Mouse (Mus musculus): Measurements from ENCODE around the gene Aprt.

Gene Aprt

DNA sequence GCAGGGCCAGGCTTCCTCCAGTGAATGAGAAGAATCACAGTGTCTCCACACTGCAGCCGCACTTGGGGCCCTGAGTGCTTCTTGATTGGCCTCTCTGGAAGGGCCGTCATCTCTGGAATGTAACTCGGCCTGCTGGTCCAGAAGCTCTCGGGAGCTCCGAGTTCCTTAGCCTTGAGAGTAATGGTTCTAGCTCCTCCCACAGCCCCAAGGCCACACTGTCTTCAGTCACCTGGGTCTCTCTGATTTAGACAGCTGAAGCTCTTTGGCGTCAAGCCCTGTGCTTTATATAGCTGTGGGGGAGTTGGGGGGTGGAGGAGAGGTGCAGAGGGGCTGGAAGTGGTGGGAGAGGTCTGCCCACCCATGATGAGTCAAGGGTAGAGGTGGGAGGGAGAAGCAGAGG lies 39.7 kb downstream of the Aprt start:
- no peak for DNase-seq (ENCODE audit: low read depth, low spot score)

DNA sequence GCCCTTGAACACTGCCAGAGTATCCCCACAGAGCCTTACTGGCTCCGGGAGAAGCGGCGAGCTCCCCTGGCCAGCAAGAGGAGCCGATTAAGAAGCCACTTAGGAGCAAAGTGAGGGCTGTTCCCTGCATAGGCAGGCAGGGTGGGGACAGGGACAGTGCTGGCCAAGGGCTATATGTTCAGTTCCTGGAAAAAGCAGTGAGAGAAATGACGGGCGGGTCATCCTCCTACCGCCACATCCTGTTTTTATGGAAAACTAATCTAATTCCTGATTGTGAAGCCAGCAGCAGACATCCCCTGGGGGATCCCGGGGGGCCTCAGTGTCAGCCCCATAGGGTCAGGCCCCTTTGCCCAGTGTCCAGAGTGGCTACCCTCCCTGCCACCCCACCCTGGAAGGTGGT lies 45.4 kb downstream of the Aprt start:
- no peak for DNase-seq (ENCODE audit: low read depth, low spot score)

GRCm38 (mm10) chr8:122529159-122529558 lies 47.5 kb downstream of the Aprt start:
- DNase-seq (ENCODE audit: low read depth, low spot score), result no peak

- no peak for DNase-seq (ENCODE audit: low read depth, low spot score)
These were observed 48.8 kb downstream of the Aprt start for GRCm38 (mm10) chr8:122527937-122528336.

- DNase-seq (ENCODE audit: low read depth, low spot score), result no peak
These were observed 50.1 kb downstream of the Aprt start for GRCm38 (mm10) chr8:122526526-122527170.

DNA sequence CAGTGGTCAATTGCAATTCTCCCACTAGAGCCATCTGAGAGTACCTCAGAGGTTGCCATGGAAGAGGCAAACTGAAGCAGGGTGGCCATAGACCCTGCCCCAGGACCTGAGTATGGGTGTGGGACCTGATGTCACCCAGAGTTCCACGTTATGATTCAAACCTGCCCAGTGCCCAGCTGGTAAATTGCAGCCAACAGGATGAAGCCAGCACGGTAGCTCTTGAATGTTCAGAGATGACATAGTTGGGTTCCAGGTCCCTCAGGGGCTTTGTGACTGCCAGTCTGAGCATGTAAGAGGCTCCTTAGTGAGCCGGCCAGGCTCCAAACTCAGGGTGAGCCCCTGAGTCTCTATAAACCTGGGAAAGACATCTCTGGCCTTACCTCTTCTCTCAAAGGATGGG lies 50.6 kb downstream of the Aprt start:
- no peak for DNase-seq (ENCODE audit: low read depth, low spot score)

DNA sequence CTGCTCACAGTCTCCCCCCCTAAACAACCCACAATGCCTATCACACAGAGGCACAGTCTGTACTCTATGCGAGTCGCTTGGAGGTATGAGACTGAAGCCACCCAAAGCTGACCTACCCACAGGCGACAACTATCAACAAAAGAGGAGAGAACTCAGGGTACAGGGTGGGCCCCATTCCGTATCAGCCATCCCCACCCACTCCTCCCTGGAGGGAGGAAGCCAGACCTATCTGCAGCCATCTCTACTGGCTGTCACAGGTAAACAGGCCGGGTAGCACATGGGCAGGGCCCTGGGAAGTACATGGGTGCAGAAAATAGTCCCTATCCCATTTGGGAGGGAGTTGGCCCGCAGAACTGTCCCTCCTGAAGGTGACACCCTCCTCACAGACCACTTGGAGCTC lies 51.7 kb downstream of the Aprt start:
- DNase-seq (ENCODE audit: low read depth, low spot score), result no peak
